Mouse (Mus musculus) kidney, postnatal 36 days (tissue): Measurements from ENCODE around the gene Ebf4.

Experiments
- DNase-seq, 2 experiments: peaks; one replicate each; pipeline ENCODE4 v3.0.0; 2021 to 2022; ENCODE audit warnings: mixed read lengths in 2 of 2

Gene Ebf4

DNA sequence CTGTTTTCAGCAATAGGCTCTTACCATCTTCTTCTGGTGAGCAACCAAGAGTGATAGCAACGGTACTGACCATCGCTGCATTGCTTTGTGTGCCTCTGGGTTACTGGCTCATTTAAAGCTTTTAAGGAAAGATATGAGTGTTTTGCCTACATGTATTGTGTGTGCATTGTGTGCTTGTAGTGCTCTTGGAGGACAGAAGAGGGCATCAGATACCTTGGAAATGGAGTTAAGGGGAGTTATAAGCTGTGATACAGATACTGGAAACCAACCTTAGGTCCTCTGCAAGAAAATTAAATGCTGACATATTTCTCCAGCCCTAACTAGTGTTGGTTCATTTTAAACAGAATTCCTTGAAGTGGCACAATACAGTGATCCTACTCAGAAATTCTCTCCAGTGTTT, 93.8 kb downstream of the Ebf4 start:
- DNase-seq: no peak

DNA sequence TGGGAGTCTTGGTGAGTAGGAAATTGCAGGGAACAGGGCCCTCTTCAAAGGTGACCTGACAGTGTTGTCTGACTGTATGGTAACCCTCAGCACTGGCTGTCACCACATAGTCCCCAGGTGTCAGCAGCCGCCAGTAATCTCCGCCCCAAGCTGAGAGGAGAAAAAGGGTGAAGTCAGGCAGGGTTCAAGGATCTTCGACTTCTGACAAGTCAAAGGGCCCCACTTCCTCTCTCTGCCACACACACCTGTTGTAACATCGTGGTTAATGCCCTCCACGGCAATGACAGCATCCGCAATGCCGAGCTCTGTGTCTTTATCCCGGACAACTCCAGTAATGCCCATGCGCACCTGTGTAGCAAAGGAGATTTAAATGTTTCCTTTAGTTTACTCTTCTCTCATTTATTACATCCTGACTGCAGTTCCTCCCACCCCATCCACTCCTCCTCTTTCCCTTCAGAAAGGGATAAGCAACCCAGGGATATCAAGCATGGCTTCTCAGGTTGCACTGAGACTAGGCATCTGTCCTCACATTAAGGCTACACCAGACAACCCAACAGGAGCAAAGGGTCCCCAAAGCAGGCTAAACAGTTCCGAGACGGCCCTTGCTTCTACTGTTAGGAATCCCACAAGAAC, 96.1 kb downstream of the Ebf4 start:
- no peak for DNase-seq

DNA sequence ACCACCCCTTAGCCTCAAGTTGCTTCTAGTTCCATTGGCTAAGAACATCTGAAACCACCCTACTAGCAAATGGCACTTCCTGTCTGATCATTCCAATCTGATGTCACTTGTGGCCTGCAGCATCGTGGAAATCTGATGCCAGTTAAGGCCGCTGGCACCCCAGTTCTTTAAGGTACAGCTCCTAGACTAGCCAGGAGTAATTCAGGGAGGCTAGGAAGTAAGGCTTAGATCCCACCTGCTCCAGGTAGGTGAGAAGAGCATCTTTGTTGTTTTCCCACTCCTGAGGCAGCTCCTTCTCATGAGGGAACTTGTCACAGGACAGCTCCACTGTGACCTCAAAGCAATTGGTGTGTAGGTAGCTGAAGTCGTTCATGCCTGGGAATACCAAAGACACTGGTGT, 97.9 kb downstream of the Ebf4 start:
- no peak for DNase-seq

DNA sequence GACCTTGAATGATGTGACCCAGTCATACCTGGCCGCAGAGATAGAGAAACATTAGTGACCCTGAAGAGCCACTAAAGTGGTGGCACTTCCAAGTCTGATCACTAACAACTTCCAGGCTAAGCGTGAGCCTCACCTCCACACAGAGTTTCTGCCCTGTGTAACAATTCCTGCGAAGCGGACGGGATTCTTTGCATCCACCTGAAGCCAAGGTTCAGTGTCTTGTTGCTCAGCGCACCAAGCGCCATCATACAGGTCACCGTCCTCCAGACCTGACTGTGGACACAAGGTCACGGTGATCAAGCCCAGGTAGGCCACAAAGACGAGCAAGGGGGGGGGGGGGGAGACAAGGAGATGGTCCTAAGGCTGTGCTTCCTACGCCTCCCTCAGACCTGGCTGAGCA, 100.7 kb downstream of the Ebf4 start:
- no peak for DNase-seq

DNA sequence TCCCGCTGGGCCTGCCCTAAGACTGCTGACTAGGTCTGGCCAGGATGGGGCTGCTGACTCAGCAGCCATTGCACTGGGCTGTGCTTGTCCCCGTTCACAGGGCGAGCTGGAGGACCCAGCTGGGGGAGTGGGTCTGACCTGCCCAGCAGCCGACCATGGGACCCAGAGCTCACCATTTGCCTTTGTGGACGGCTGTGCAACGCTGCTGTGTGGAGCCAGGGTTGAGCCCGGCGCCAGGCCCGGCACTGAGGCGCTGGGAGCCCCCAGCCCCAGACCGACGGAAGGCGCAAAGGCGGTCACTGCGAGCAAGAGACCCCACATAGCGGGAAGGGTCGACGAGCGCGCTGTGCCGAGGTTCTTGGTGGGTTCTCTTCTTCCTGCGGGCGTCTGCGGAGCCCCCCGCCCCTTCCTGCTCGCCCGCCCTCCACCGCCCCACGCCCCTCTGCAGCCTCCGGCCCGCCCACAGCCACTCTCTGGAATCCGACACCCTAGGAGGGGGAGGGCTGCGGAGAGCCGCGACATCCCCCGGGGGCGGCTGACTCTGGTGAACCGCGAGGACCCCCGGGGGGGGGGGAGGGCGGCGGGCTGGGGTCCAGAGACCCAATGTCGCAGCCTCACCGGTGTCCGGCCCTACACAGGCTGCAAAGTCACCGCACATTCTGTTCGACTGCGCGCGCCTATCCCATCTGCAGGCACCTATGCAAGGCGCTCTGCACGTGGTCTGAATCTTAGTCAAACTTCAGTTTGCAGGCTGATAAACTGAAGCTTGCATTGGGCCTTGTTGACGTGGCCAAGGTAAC, 102.4 kb downstream of the Ebf4 start, which contains the start of gene Cpxm1:
TSS of gene Cpxm1 (minus strand) at position 389 of the 800 bp plus-strand sequence.
- peak in 1 of 2 experiments; percentile 22 for DNase-seq

DNA sequence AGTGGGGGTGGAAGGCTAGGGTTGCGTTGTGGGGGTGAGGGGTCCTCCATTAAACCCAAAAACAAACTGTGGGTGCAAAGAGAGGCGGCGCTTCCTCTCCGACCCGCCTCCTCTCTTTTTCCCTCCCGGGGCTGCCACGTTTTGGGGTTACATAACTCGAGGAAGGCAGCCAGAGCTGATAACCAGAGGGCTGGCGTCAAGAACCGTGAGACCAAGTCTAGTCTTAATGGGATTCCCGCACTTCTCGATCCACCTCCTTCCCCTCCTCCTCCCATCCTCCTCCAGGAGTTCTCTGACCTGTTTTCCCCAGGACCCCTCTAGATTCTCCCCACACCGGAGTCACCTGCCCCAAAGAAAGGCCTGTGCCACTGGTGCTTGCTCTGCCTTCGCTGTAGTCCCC, 103.1 kb downstream of the Ebf4 start:
- DNase-seq: peak in 1 of 2 experiments; percentile 22

DNA sequence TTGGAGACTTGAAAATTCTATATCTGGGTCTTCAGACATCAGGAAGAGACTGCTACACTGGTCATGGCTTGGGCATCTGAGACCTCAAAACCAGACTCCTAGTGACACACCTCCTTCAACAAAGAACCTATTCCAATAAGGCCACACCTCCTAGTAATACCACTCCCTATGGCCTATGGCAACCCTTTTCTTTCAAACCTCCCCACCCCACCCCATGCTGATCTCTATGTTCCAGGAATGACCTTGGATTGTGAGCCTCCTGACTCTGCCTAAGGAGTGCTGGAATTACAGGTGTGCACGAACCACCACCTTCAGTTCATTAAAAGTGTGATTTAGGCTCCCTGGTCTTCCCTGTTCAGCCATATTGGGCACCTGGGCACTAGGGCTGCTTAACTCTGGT, 105.1 kb downstream of the Ebf4 start:
- no peak for DNase-seq

DNA sequence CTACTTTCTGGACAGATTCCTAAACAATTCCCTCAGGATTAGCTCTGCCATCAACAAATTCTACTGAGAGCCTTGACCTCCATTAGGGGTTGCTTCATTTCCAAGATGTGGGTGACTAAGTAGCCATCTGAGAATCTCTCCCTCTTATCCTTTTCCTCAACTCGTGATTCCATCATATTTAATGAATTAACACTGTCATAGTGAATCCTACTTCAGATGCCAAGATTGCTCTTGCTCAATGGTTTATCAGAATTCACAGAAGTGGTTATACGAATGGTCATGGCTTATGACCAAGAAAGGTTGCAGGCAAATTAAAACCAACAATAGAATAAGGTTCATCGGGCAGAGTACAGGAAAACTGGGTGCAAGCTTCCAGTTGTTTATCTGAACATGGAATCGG, 106.9 kb downstream of the Ebf4 start:
- DNase-seq: no peak

DNA sequence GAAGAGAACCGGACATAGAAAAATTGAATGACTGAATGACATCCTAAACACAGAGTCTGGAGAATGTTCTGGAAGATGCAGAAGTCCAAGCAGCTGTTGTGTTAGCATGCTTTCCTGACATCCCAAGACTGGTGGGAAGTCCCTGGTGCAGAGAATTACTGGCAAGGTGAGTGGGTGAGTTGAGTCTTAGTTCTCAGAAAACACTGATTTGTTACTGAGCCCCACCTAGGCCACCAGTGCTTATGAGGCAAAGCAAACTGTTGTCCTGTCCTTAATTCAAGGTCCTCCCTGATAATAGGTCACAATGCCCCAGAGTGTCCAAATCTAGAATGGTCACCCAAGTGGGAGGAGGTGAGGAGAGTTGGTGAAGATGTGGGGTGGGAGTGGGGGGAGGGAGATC, 110.0 kb downstream of the Ebf4 start, which contains the start of the genes Gm28372 and 1700020A23Rik:
TSS of gene Gm28372 (plus strand) at position 301 of the 400 bp plus-strand sequence.
TSS of gene 1700020A23Rik (plus strand) at position 321 of the 400 bp plus-strand sequence.
- no peak for DNase-seq

DNA sequence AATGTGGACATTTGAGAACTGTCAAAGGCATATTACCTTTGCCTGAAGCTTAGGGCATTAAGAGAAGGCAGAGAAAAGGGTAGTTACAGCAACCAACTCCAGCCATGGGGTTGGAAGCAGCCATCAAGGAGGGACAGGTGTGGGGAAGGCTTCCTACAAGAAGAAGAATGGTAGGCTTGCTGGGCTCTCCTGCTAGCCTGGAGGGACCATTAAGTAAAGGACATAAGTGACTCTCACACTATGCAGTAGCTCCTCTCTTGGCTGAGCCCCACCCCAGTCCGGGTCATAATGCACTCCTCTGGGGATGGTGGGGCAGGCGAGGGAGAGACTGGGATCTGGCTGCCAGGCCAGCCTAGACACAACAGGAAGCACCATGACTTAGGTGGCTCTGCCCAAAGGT, 111.2 kb downstream of the Ebf4 start, which contains the start of gene Tmem239:
TSS of gene Tmem239 (plus strand) at position 301 of the 400 bp plus-strand sequence.
- DNase-seq: no peak

DNA sequence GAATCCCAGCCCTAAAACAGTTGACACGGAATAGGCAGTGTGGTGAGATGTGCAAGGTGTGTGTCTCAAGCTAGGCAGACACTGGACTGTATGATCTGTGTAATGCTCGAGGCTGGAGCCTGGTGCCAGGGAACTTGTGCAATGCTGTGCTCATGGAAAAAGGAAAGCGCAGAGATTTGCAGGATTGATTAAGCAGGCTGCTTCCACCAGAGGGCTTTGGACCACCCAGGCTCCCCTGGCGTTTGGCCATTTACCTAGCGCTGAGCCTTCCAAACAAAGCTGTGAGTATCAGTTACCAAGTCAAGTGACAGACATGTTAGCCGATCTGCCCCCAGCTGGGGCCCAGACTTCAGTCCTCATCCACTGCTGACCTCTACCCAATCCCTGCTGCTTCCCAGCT, 113.2 kb downstream of the Ebf4 start:
- DNase-seq: no peak

DNA sequence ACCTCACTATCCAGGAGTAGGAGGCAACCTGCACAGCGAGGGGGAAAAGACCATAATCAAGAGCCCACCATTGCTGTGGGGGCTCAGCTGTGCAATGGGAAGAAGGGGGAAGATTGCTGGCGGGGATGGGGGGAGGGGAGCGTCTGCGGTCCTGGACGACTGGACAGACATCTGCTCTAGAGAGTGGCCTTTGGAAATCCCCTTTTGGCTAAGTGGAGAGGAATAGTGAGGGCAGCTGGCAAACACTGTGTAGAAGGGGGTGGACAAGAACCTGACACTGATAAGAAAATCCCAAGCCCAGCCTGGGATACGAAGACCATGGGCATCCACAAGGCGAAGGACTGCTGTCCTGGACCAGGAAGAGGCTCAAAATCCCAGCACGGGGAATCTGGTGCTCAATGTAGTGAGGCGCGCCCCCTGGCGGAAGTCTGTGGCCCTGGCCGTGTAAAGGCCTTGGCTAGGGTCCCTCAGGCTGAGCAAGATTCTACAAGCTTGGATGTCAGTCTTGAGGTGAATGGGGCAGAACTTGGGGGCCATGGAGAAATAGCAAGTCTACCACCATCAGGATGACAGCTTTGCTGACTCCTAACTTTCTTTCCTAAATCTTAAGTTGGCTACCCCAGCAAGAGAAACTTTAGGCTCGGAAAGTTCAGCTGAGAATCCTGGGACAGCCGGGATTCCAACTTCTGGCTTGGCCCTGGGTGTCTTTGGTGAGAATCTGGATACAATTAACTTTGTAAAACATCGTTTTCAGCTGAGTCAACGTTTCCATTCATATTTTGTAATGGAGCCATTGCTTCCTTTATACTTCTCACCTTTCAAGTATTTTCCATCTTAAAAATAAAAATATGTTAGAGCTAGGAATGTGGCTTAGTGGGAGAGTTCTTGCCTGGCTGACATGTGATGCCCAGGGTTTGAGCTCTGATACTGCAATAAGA, 116.9 kb downstream of the Ebf4 start:
- DNase-seq: peak; percentile 78 to 94

DNA sequence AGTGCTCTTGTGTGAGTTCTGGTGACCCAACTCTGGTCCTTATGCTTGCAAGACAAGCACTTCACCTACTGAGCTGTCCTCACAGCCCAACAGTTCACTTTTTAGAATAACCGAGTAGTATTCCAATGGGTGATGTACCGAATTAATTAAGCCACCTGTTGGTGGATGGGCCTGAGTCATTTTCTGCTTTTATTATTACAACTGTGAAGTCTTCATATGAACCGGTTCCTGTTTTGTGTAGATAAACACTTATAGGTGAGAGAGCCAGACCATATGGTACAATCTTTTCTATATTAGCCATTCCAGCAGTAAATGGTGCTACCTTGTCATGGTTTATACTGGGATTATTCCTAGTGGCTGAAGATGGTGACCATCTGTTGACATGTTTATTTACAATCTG, 117.8 kb downstream of the Ebf4 start:
- DNase-seq: no peak

DNA sequence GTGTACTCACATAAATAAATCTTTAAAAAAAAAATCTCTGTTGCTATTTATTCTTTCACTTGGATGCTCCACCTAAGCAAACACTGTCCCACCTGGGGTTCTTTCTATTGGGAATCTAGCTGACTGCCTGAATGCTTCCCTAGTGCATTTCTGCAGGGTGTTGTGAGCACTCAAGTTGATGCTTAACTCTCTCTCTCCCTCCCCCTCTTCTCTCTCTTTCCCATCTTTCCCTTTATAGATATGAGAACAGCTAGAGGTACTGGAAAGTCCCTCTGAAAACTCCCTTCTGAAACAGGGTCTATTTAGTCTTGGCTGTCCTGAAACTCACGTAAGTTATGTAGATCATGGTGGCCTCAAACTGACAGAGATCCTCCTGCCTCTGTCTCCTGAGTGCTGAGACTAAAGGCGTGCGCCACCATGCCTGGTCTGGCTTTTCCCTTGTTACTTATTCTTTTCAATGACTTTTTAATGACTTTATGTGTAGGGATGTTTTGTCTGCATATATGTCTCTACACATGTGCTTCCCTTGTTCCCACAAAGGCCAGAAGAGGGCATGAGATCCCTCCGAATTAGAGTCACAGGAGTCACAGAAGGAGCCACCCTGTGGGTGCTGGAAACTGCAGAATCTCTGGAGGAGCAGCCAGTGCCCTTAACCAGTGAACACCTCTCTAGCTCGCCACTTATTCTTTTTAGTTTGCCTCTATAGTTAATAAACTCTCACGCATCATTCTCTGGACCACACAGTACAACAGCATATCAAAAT, 119.3 kb downstream of the Ebf4 start:
- peak in 1 of 2 experiments; percentile 10 for DNase-seq
